Mouse (Mus musculus): ENCODE measurements around the gene Cul4a. TPM values are rescaled to one million over a fixed set of nuclear protein-coding genes. Genes with fewer than 3 reads are reported as not detected.

Cul4a gene
- polyA plus RNA-seq, 1 experiment: 61.3 TPM

GRCm38 (mm10) chr8:13113232-13113631 is 7.8 kb downstream of the Cul4a start:
- Histone ChIP-seq H3K27me3 (ENCODE audit: control insufficient read depth, insufficient read depth, insufficient read length) (no peaks in the 10 kb centered on the region), H3ac (ENCODE audit: control insufficient read depth, insufficient read length) (no peak overlapping the region), H3K4me3 (no peak overlapping the region), H3K79me2 (ENCODE audit: control insufficient read depth, insufficient read depth) (peaks cover 71% of the 10 kb centered on the region), H3K36me3 (ENCODE audit: control insufficient read depth, insufficient read depth) (peaks cover 14% of the 10 kb centered on the region), H3K4me2 (ENCODE audit: low read depth) (no peak overlapping the region)
- no peak for TF ChIP-seq CEBPB (IDR thresholded peaks at IDR 0.05; ENCODE audit: insufficient read depth, poor library complexity, severe bottlenecking)
- no peak for TF ChIP-seq MYOD1 (IDR thresholded peaks at IDR 0.05; ENCODE audit: control insufficient read depth in 1 of 3, insufficient read length in 2 of 3, low read depth in 2 of 3)
- no peak for TF ChIP-seq USF1 (IDR thresholded peaks at IDR 0.05; ENCODE audit: low read depth)
- no peak for TF ChIP-seq TCF3 (IDR thresholded peaks at IDR 0.05; ENCODE audit: insufficient read length, low read depth)
- no peak for TF ChIP-seq TCF12 (IDR thresholded peaks at IDR 0.05; ENCODE audit: insufficient read depth, poor library complexity, severe bottlenecking)
- TF ChIP-seq MAX (IDR thresholded peaks at IDR 0.05; ENCODE audit: low read depth): no peak
- no peak for TF ChIP-seq POLR2AphosphoS2 (IDR thresholded peaks at IDR 0.05; ENCODE audit: insufficient read length, low read depth)
- TF ChIP-seq SRF (IDR thresholded peaks at IDR 0.05; ENCODE audit: control insufficient read depth, insufficient read length, low read depth): no peak
- TF ChIP-seq E2F4 (IDR thresholded peaks at IDR 0.05; ENCODE audit: insufficient read depth): no peak
- TF ChIP-seq POLR2A (IDR thresholded peaks at IDR 0.05; ENCODE audit: insufficient read length, low read depth): no peak
- TF ChIP-seq MYOG (IDR thresholded peaks at IDR 0.05; ENCODE audit: control insufficient read depth in 1 of 3, insufficient read depth in 1 of 3, insufficient read length in 2 of 3, low read depth in 2 of 3): no peak
- TF ChIP-seq REST (IDR thresholded peaks at IDR 0.05; ENCODE audit: insufficient read depth, insufficient read length): no peak

- Histone ChIP-seq H3ac (ENCODE audit: control insufficient read depth, insufficient read length) (no peak overlapping the region), H3K79me2 (ENCODE audit: control insufficient read depth, insufficient read depth) (peaks cover 33% of the 10 kb centered on the region), H3K4me2 (ENCODE audit: low read depth) (no peak overlapping the region), H3K36me3 (ENCODE audit: control insufficient read depth, insufficient read depth) (peaks cover 14% of the 10 kb centered on the region), H3K4me3 (no peak overlapping the region), H3K27me3 (ENCODE audit: control insufficient read depth, insufficient read depth, insufficient read length) (no peaks in the 10 kb centered on the region)
- TF ChIP-seq POLR2A (IDR thresholded peaks at IDR 0.05; ENCODE audit: insufficient read length, low read depth) (no peak), MYOG (IDR thresholded peaks at IDR 0.05; ENCODE audit: control insufficient read depth in 1 of 3, insufficient read depth in 1 of 3, insufficient read length in 2 of 3, low read depth in 2 of 3) (no peak), REST (IDR thresholded peaks at IDR 0.05; ENCODE audit: insufficient read depth, insufficient read length) (no peak), MAX (IDR thresholded peaks at IDR 0.05; ENCODE audit: low read depth) (no peak), USF1 (IDR thresholded peaks at IDR 0.05; ENCODE audit: low read depth) (no peak), MYOD1 (IDR thresholded peaks at IDR 0.05; ENCODE audit: control insufficient read depth in 1 of 3, insufficient read length in 2 of 3, low read depth in 2 of 3) (no peak)
Measured at GRCm38 (mm10) chr8:13117096-13117495, 11.7 kb downstream of the Cul4a start.

GRCm38 (mm10) chr8:13118516-13118915 is 13.1 kb downstream of the Cul4a start:
- H3K4me3 ChIP-seq: no peak overlapping the region
- peaks cover 18% of the 10 kb centered on the region for H3K79me2 ChIP-seq (ENCODE audit: control insufficient read depth, insufficient read depth)
- no peak overlapping the region for H3K4me2 ChIP-seq (ENCODE audit: low read depth)
- no peaks in the 10 kb centered on the region for H3K27me3 ChIP-seq (ENCODE audit: control insufficient read depth, insufficient read depth, insufficient read length)
- peaks cover 16% of the 10 kb centered on the region for H3K36me3 ChIP-seq (ENCODE audit: control insufficient read depth, insufficient read depth)
- TF ChIP-seq MYOD1 (IDR thresholded peaks at IDR 0.05; ENCODE audit: control insufficient read depth in 1 of 3, insufficient read length in 2 of 3, low read depth in 2 of 3) (no peak), MYOG (IDR thresholded peaks at IDR 0.05; ENCODE audit: control insufficient read depth in 1 of 3, insufficient read depth in 1 of 3, insufficient read length in 2 of 3, low read depth in 2 of 3) (no peak), SRF (IDR thresholded peaks at IDR 0.05; ENCODE audit: control insufficient read depth, insufficient read length, low read depth) (no peak), TCF3 (IDR thresholded peaks at IDR 0.05; ENCODE audit: insufficient read length, low read depth) (no peak), POLR2AphosphoS2 (IDR thresholded peaks at IDR 0.05; ENCODE audit: insufficient read length, low read depth) (no peak), REST (IDR thresholded peaks at IDR 0.05; ENCODE audit: insufficient read depth, insufficient read length) (no peak), POLR2A (IDR thresholded peaks at IDR 0.05; ENCODE audit: insufficient read length, low read depth) (no peak), USF1 (IDR thresholded peaks at IDR 0.05; ENCODE audit: low read depth) (no peak), E2F4 (IDR thresholded peaks at IDR 0.05; ENCODE audit: insufficient read depth) (no peak), MAX (IDR thresholded peaks at IDR 0.05; ENCODE audit: low read depth) (no peak), TCF12 (IDR thresholded peaks at IDR 0.05; ENCODE audit: insufficient read depth, poor library complexity, severe bottlenecking) (no peak), CEBPB (IDR thresholded peaks at IDR 0.05; ENCODE audit: insufficient read depth, poor library complexity, severe bottlenecking) (no peak)
- no peak overlapping the region for H3ac ChIP-seq (ENCODE audit: control insufficient read depth, insufficient read length)

- H3K36me3 ChIP-seq (ENCODE audit: control insufficient read depth, insufficient read depth): peaks cover 24% of the 10 kb centered on the region
- H3K27me3 ChIP-seq (ENCODE audit: control insufficient read depth, insufficient read depth, insufficient read length): no peaks in the 10 kb centered on the region
- no peaks in the 10 kb centered on the region for H3K79me2 ChIP-seq (ENCODE audit: control insufficient read depth, insufficient read depth)
- no peak overlapping the region for H3K4me2 ChIP-seq (ENCODE audit: low read depth)
- TF ChIP-seq POLR2AphosphoS2 (IDR thresholded peaks at IDR 0.05; ENCODE audit: insufficient read length, low read depth): no peak
- TF ChIP-seq REST (IDR thresholded peaks at IDR 0.05; ENCODE audit: insufficient read depth, insufficient read length): no peak
- no peak for TF ChIP-seq MAX (IDR thresholded peaks at IDR 0.05; ENCODE audit: low read depth)
- no peak for TF ChIP-seq POLR2A (IDR thresholded peaks at IDR 0.05; ENCODE audit: insufficient read length, low read depth)
- no peak for TF ChIP-seq MYOD1 (IDR thresholded peaks at IDR 0.05; ENCODE audit: control insufficient read depth in 1 of 3, insufficient read length in 2 of 3, low read depth in 2 of 3)
- no peak for TF ChIP-seq MYOG (IDR thresholded peaks at IDR 0.05; ENCODE audit: control insufficient read depth in 1 of 3, insufficient read depth in 1 of 3, insufficient read length in 2 of 3, low read depth in 2 of 3)
- no peak for TF ChIP-seq SRF (IDR thresholded peaks at IDR 0.05; ENCODE audit: control insufficient read depth, insufficient read length, low read depth)
- no peak for TF ChIP-seq E2F4 (IDR thresholded peaks at IDR 0.05; ENCODE audit: insufficient read depth)
- TF ChIP-seq CEBPB (IDR thresholded peaks at IDR 0.05; ENCODE audit: insufficient read depth, poor library complexity, severe bottlenecking): no peak
- no peak for TF ChIP-seq TCF3 (IDR thresholded peaks at IDR 0.05; ENCODE audit: insufficient read length, low read depth)
- TF ChIP-seq TCF12 (IDR thresholded peaks at IDR 0.05; ENCODE audit: insufficient read depth, poor library complexity, severe bottlenecking): no peak
- no peak for TF ChIP-seq USF1 (IDR thresholded peaks at IDR 0.05; ENCODE audit: low read depth)
- H3ac ChIP-seq (ENCODE audit: control insufficient read depth, insufficient read length): no peak overlapping the region
- H3K4me3 ChIP-seq: no peak overlapping the region
Measured at GRCm38 (mm10) chr8:13120882-13121665, 15.7 kb downstream of the Cul4a start.
